Mouse (Mus musculus) heart, postnatal 0 days (tissue): ENCODE measurements around the gene Hectd1.

Experiments
- CTCF ChIP-seq: IDR thresholded peaks from 2 replicates; pipeline ENCODE4 v1.5.1; 2016; ENCODE audit warnings: antibody characterized with exemption, control low read depth, low read depth
- EP300 ChIP-seq: IDR thresholded peaks from 2 replicates; pipeline ENCODE4 v1.6.1; 2016; ENCODE audit warnings: antibody characterized with exemption, low read depth

DNA sequence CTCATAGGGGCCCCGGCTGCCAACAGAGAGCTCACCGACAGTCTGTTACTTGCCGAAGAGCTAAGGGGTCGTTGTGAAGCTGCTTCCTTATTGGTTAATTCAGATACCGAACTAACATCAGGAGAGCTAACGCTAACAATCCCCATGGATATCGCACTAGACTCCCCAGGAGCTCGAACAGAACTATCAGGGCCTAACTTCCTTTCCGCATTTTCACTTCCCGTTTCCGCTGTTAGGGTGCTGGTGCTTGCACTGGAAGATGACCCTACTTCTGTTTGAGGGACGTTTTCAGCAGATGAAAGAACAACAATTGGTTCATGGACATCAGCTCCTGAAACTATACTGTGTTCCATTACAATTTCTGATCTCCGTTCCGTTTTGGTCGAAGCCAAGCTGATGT is 60.6 kb downstream of the Hectd1 start:
- no peak for TF ChIP-seq CTCF
- no peak for TF ChIP-seq EP300
